Mouse (Mus musculus) cortical plate, adult 2 months (tissue): ENCODE measurements at regions not wholly inside any gene's neighbourhood (a gene's known extent, or its start where the extent isn't known, plus 50 kb on each side); places are given as distances from the start of the nearest gene placed in this dataset.

Experiments used
- H3K27ac ChIP-seq: fragments of 200-500 bp; 2 replicates; pipeline ENCODE4 v1.5.1; 2012; ENCODE audit warnings: low read length, control low read depth, inconsistent platforms; ENCODE audit not compliant: insufficient read depth
- H3K4me1 ChIP-seq: fragments of 200-500 bp; 2 replicates; pipeline ENCODE4 v1.6.1; 2011; ENCODE audit warnings: low read length; ENCODE audit not compliant: control insufficient read depth, insufficient read depth
- H3K4me3 ChIP-seq: fragments of 200-500 bp; 2 replicates; pipeline ENCODE4 v1.5.1; 2011; ENCODE audit warnings: mild to moderate bottlenecking, low read length, control low read depth; ENCODE audit not compliant: insufficient read depth
- CTCF ChIP-seq: fragments of 200-500 bp; IDR thresholded peaks from 2 replicates; pipeline ENCODE4 v1.5.1; 2011; ENCODE audit warnings: mild to moderate bottlenecking, control low read depth, low read length; ENCODE audit not compliant: insufficient read depth; ENCODE audit errors: extremely low read depth
- POLR2A ChIP-seq: fragments of 200-500 bp; IDR thresholded peaks from 2 replicates; pipeline ENCODE4 v1.6.1; 2011; ENCODE audit warnings: mild to moderate bottlenecking, low read length, control low read depth; ENCODE audit not compliant: insufficient read depth; ENCODE audit errors: extremely low read depth

- H3K4me1 ChIP-seq = no peaks in the 10 kb centered on the region
- no peak overlapping the region for H3K4me3 ChIP-seq
- TF ChIP-seq POLR2A = no peak
Observed at GRCm38 (mm10) chr14:74350751-74351150, 289.9 kb upstream of the Htr2a start.

GRCm38 (mm10) chr14:74352286-74352685, 288.4 kb upstream of the Htr2a start:
- H3K27ac ChIP-seq = no peak overlapping the region
- TF ChIP-seq CTCF = no peak
- TF ChIP-seq POLR2A = no peak
- H3K4me3 ChIP-seq = no peak overlapping the region
- H3K4me1 ChIP-seq = no peaks in the 10 kb centered on the region

More at GRCm38 (mm10) chr14:74350751-74351150, 289.9 kb upstream of the Htr2a start:
- H3K27ac ChIP-seq = no peak overlapping the region

GRCm38 (mm10) chr14:74358730-74359444, 281.8 kb upstream of the Htr2a start:
- Histone ChIP-seq H3K27ac (no peak overlapping the region), H3K4me1 (no peaks in the 10 kb centered on the region), H3K4me3 (no peak overlapping the region)
- TF ChIP-seq CTCF = no peak
- no peak for TF ChIP-seq POLR2A

GRCm38 (mm10) chr14:74359663-74360552, 280.7 kb upstream of the Htr2a start:
- no peak overlapping the region for H3K27ac ChIP-seq
- H3K4me1 ChIP-seq = no peaks in the 10 kb centered on the region
- H3K4me3 ChIP-seq = no peak overlapping the region

GRCm38 (mm10) chr14:74384481-74384880, 256.2 kb upstream of the Htr2a start:
- Histone ChIP-seq H3K27ac (no peak overlapping the region), H3K4me1 (no peaks in the 10 kb centered on the region), H3K4me3 (no peak overlapping the region)
- TF ChIP-seq POLR2A (no peak), CTCF (no peak)

More at GRCm38 (mm10) chr14:74359663-74360552, 280.7 kb upstream of the Htr2a start:
- TF ChIP-seq POLR2A (no peak), CTCF (no peak)

GRCm38 (mm10) chr14:74392419-74392818, 248.2 kb upstream of the Htr2a start:
- Histone ChIP-seq H3K4me1 (no peaks in the 10 kb centered on the region), H3K27ac (no peak overlapping the region), H3K4me3 (no peak overlapping the region)
- TF ChIP-seq POLR2A (no peak), CTCF (no peak)

DNA sequence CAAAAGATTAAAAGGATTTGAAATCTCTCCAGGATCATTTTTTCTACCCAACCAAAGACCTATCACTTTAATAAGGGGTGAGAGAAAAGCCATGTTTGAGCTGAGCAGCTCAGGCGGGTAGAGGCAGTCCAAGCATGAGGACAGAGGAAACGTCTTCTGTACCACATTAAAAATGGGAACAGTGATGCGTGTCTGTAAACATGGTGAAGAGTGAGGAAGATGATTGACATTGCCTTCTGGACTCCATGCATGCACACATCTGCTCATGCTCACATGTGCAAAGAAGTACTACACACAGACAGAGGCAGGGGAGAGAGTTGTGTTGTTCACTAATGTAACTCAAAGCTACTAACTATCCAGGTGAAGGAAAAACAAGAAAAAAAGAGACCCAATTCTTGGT, 243.4 kb upstream of the Htr2a start:
- no peak for TF ChIP-seq CTCF
- Histone ChIP-seq H3K4me1 (no peaks in the 10 kb centered on the region), H3K27ac (no peak overlapping the region), H3K4me3 (no peak overlapping the region)

- TF ChIP-seq CTCF (no peak), POLR2A (no peak)
- H3K4me3 ChIP-seq = no peak overlapping the region
- H3K4me1 ChIP-seq = no peaks in the 10 kb centered on the region; the same call in 1 of the 2 replicates
- no peak overlapping the region for H3K27ac ChIP-seq
Observed at GRCm38 (mm10) chr14:74409441-74409840, 231.2 kb upstream of the Htr2a start.

DNA sequence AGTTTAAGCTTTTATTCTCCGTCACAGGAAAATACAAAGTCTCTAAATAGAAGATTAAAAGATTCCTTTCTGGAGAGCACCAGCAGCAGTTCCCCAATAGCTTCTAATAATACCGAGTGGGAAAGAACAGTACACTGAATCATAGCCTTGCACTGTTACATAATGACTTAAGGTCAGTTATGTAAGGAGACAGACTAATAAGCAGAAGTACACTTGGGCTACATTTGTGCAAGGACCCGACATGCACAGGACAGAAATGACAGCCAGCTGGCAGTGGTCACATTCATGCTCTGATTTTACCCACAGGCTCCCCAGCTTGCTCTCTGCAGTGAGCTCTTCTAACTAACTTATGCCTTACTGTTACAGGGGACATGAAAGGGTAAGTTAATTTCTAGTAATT, 212.4 kb upstream of the Htr2a start:
- H3K4me1 ChIP-seq = no peaks in the 10 kb centered on the region
- TF ChIP-seq POLR2A (no peak), CTCF (no peak)
- no peak overlapping the region for H3K27ac ChIP-seq
- H3K4me3 ChIP-seq = no peak overlapping the region

DNA sequence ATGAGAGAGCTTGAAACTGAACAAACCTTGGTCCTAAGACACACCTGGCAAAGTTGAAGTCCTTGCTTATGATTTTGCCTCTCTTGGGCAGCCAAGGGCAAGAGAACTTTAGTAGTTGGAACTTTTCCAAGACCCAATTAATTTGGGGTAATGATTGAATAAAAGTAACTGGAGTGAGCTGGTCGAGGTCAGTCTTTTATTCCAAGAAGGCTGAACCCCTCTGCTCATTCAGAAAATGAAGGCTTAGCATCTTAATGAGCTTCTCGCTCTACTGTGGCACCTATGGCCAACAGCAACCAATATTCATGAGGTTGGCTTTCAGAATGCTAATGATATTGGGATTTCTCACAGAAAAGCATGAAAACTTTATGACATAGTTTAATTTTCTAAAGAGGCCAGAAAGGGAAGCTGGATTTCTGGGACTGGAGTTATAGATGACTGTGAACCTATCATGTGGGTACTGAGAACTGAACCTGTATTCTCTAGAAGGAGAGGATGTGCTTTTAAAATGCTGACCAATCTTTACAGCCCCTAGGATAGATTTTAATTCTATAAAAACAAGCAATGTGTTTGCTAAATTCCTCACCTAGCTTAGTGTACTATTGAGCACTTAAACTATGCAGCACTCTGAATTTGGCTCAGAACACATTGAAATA, 176.5 kb upstream of the Htr2a start:
- TF ChIP-seq CTCF = no peak
- no peak for TF ChIP-seq POLR2A
- Histone ChIP-seq H3K27ac (no peak overlapping the region), H3K4me3 (no peak overlapping the region), H3K4me1 (no peaks in the 10 kb centered on the region; the same call in 1 of the 2 replicates)

- Histone ChIP-seq H3K4me1 (no peaks in the 10 kb centered on the region), H3K27ac (no peak overlapping the region), H3K4me3 (no peak overlapping the region)
- TF ChIP-seq POLR2A (no peak), CTCF (no peak)
Observed at GRCm38 (mm10) chr14:74495504-74495903, 145.1 kb upstream of the Htr2a start.
